Mouse (Mus musculus): ENCODE data around the gene Zeb2. TPM values are rescaled to one million over a fixed set of nuclear protein-coding genes. Genes with fewer than 3 reads are reported as not detected.

Gene Zeb2
- total RNA-seq, 2 experiments from 2014 or later: 150 to 168 TPM

- no peak for DNase-seq (ENCODE audit: low spot score in 2 of 2)
Observed at GRCm38 (mm10) chr2:45017186-45017800, 99.9 kb downstream of the Zeb2 start.

- no peak for DNase-seq (ENCODE audit: low spot score in 2 of 2)
Observed at GRCm38 (mm10) chr2:45013325-45013724, 103.9 kb downstream of the Zeb2 start.

- DNase-seq (ENCODE audit: low spot score in 2 of 2): no peak
Observed at GRCm38 (mm10) chr2:45012676-45013075, 104.5 kb downstream of the Zeb2 start.

- no peak for DNase-seq (ENCODE audit: low spot score in 2 of 2)
Observed at GRCm38 (mm10) chr2:45010701-45011100, 106.5 kb downstream of the Zeb2 start.

GRCm38 (mm10) chr2:44999906-45000305 lies 117.3 kb downstream of the Zeb2 start:
- DNase-seq (ENCODE audit: low spot score in 2 of 2): no peak

- DNase-seq (ENCODE audit: low spot score in 2 of 2): no peak
Observed at GRCm38 (mm10) chr2:44998710-44999109, 118.5 kb downstream of the Zeb2 start.

- no peak for DNase-seq (ENCODE audit: low spot score in 2 of 2)
Observed at GRCm38 (mm10) chr2:44981646-44982045, 135.5 kb downstream of the Zeb2 start.

- DNase-seq (ENCODE audit: low spot score in 2 of 2): no peak
Observed at GRCm38 (mm10) chr2:44979042-44979721, 138.0 kb downstream of the Zeb2 start.

GRCm38 (mm10) chr2:44978038-44978437 lies 139.2 kb downstream of the Zeb2 start:
- no peak for DNase-seq (ENCODE audit: low spot score in 2 of 2)

- no peak for DNase-seq (ENCODE audit: low spot score in 2 of 2)
Observed at GRCm38 (mm10) chr2:44977556-44977955, 139.6 kb downstream of the Zeb2 start.

- DNase-seq (ENCODE audit: low spot score in 2 of 2): no peak
Observed at GRCm38 (mm10) chr2:44977051-44977450, 140.1 kb downstream of the Zeb2 start.

GRCm38 (mm10) chr2:44976484-44976883 lies 140.7 kb downstream of the Zeb2 start:
- no peak for DNase-seq (ENCODE audit: low spot score in 2 of 2)

GRCm38 (mm10) chr2:44973828-44974227 lies 143.4 kb downstream of the Zeb2 start:
- no peak for DNase-seq (ENCODE audit: low spot score in 2 of 2)

- no peak for DNase-seq (ENCODE audit: low spot score in 2 of 2)
Observed at GRCm38 (mm10) chr2:44970087-44970646, 147.0 kb downstream of the Zeb2 start.

- DNase-seq (ENCODE audit: low spot score in 2 of 2): no peak
Observed at GRCm38 (mm10) chr2:44969640-44970039, 147.6 kb downstream of the Zeb2 start.

- peak in 1 of 2 experiments; percentile 63 for DNase-seq (ENCODE audit: low spot score in 2 of 2)
Observed at GRCm38 (mm10) chr2:44969226-44969625, 148.0 kb downstream of the Zeb2 start.

GRCm38 (mm10) chr2:44965834-44966555 lies 151.2 kb downstream of the Zeb2 start:
- no peak for DNase-seq (ENCODE audit: low spot score in 2 of 2)

- DNase-seq (ENCODE audit: low spot score in 2 of 2): no peak
Observed at GRCm38 (mm10) chr2:44962620-44963019, 154.6 kb downstream of the Zeb2 start.

- no peak for DNase-seq (ENCODE audit: low spot score in 2 of 2)
Observed at GRCm38 (mm10) chr2:44961192-44961591, 156.0 kb downstream of the Zeb2 start.

GRCm38 (mm10) chr2:44960561-44960960 lies 156.6 kb downstream of the Zeb2 start:
- no peak for DNase-seq (ENCODE audit: low spot score in 2 of 2)

GRCm38 (mm10) chr2:44957329-44957797 lies 159.8 kb downstream of the Zeb2 start:
- peak in 1 of 2 experiments; percentile 1 for DNase-seq (ENCODE audit: low spot score in 2 of 2)

- DNase-seq (ENCODE audit: low spot score in 2 of 2): peak in 1 of 2 experiments; percentile 9
Observed at GRCm38 (mm10) chr2:44956232-44956631, 161.0 kb downstream of the Zeb2 start.

Data from adrenal gland, adult 18-20 months (tissue).